Mouse (Mus musculus) forebrain, embryonic 13.5 days (tissue): ENCODE results near the gene P2rx1. TPM values are rescaled to one million over a fixed set of nuclear protein-coding genes. Genes with fewer than 3 reads are reported as not detected.

ENCODE experiments used
- ATAC-seq: fragments of 200-750 bp; cut with Nextera tagmentation; 2 replicates; pipeline ENCODE4 v1.8.0; 2017
- H3K27ac ChIP-seq: fragments of 300-500 bp; sonication (generic); 2 replicates; pipeline ENCODE4 v1.5.1; 2015; ENCODE audit warnings: inconsistent platforms, mild to moderate bottlenecking, moderate library complexity
- H3K27me3 ChIP-seq: fragments of 300-500 bp; sonication (generic); 2 replicates; pipeline ENCODE4 v1.6.1; 2015; ENCODE audit warnings: mild to moderate bottlenecking, inconsistent platforms
- H3K36me3 ChIP-seq: fragments of 300-500 bp; sonication (generic); 2 replicates; pipeline ENCODE4 v1.6.1; 2015; ENCODE audit warnings: mild to moderate bottlenecking, inconsistent platforms; ENCODE audit not compliant: poor library complexity, severe bottlenecking
- H3K4me1 ChIP-seq: fragments of 300-500 bp; sonication (generic); 2 replicates; pipeline ENCODE4 v1.6.1; 2015; ENCODE audit warnings: inconsistent platforms
- H3K4me2 ChIP-seq: fragments of 300-500 bp; sonication (generic); 2 replicates; pipeline ENCODE4 v1.6.1; 2015; ENCODE audit warnings: inconsistent platforms, mild to moderate bottlenecking, moderate library complexity
- H3K4me3 ChIP-seq: fragments of 300-500 bp; sonication (generic); 2 replicates; pipeline ENCODE4 v1.5.1; 2015; ENCODE audit warnings: mild to moderate bottlenecking, inconsistent platforms
- H3K9ac ChIP-seq: fragments of 300-500 bp; sonication (generic); 2 replicates; pipeline ENCODE4 v1.6.1; 2015; ENCODE audit warnings: mild to moderate bottlenecking, inconsistent platforms
- H3K9me3 ChIP-seq: fragments of 300-500 bp; sonication (generic); replicated peaks from 2 replicates; pipeline ENCODE4 v1.6.1; 2016; ENCODE audit warnings: inconsistent platforms
- WGBS: fragments of 180-500 bp; shearing (Covaris S2); methylation state at CpG from one replicate; pipeline ENCODE4 v1.1.7; 2015; 5-methylcytosine and 5-hydroxymethylcytosine counted together
- polyA plus RNA-seq: library from polyadenylated mRNA; unstranded; fragments of >200 nt; fragmentation: Nextera tagmentation; extraction: Ambion mirVana; gene quantifications from 2 replicates; pipeline ENCODE4 v1.2.1, GENCODE M21; 2015

The P2rx1 gene
- polyA plus RNA-seq, 1 experiment from 2014 or later = 0.46 TPM

- H3K27ac ChIP-seq = no peak overlapping the region
- no peak overlapping the region for H3K4me3 ChIP-seq
- H3K4me2 ChIP-seq = no peak overlapping the region
- WGBS = 79% methylated on average over 4 of the region's 4 CpGs
- H3K4me1 ChIP-seq = peaks cover 16% of the 10 kb centered on the region
- no peaks in the 10 kb centered on the region for H3K9me3 ChIP-seq
- no peak overlapping the region for H3K9ac ChIP-seq
- H3K27me3 ChIP-seq = peaks cover 15% of the 10 kb centered on the region
- no peak for ATAC-seq
- H3K36me3 ChIP-seq = no peaks in the 10 kb centered on the region
These were observed 16.0 kb downstream of the P2rx1 start for GRCm38 (mm10) chr11:73014831-73015344.

GRCm38 (mm10) chr11:73015391-73016102 lies 16.6 kb downstream of the P2rx1 start:
- Histone ChIP-seq H3K27ac (no peak overlapping the region), H3K4me3 (no peak overlapping the region), H3K9me3 (no peaks in the 10 kb centered on the region), H3K27me3 (peaks cover 18% of the 10 kb centered on the region), H3K4me2 (no peak overlapping the region), H3K4me1 (peaks cover 22% of the 10 kb centered on the region), H3K9ac (no peak overlapping the region), H3K36me3 (no peaks in the 10 kb centered on the region)
- ATAC-seq = no peak
- 71% methylated on average over 5 of the region's 5 CpGs for whole genome bisulfite sequencing

GRCm38 (mm10) chr11:73016103-73016420 lies 17.2 kb downstream of the P2rx1 start:
- 71% methylated on average over 6 of the region's 6 CpGs for WGBS
- peaks cover 22% of the 10 kb centered on the region for H3K4me1 ChIP-seq
- H3K36me3 ChIP-seq = no peaks in the 10 kb centered on the region
- no peaks in the 10 kb centered on the region for H3K9me3 ChIP-seq
- no peak overlapping the region for H3K4me3 ChIP-seq
- H3K4me2 ChIP-seq = no peak overlapping the region
- no peak overlapping the region for H3K27ac ChIP-seq
- ATAC-seq = no peak
- H3K9ac ChIP-seq = no peak overlapping the region
- peaks cover 23% of the 10 kb centered on the region for H3K27me3 ChIP-seq

- Histone ChIP-seq H3K4me1 (peaks cover 22% of the 10 kb centered on the region), H3K27me3 (peaks cover 31% of the 10 kb centered on the region), H3K9ac (peak within 1 kb of the TSS; percentile 69), H3K9me3 (no peaks in the 10 kb centered on the region), H3K27ac (0 out of 2 replicates have a peak within 1 kb of the TSS, but pooled peaks have one; percentile 17), H3K4me3 (peak within 1 kb of the TSS; percentile 68), H3K4me2 (peak within 1 kb of the TSS; percentile 97), H3K36me3 (no peaks in the 10 kb centered on the region)
- WGBS = 2% methylated on average over 56 of the region's 57 CpGs
- ATAC-seq = peak; percentile 97
These were observed 19.7 kb downstream of the P2rx1 start, which contains the start of gene Camkk1 for GRCm38 (mm10) chr11:73018471-73019146. Gene Camkk1, plus strand, starts transcription at chr11:73019008.

GRCm38 (mm10) chr11:73019147-73019795 lies 20.4 kb downstream of the P2rx1 start:
- Histone ChIP-seq H3K9ac (peak overlapping the region; percentile 69), H3K9me3 (no peaks in the 10 kb centered on the region), H3K4me3 (peak overlapping the region; percentile 68), H3K36me3 (no peaks in the 10 kb centered on the region), H3K27me3 (peaks cover 31% of the 10 kb centered on the region), H3K4me2 (peak overlapping the region; percentile 97), H3K27ac (0 out of 2 replicates have a peak overlapping the region, but pooled peaks have one; percentile 17), H3K4me1 (peaks cover 22% of the 10 kb centered on the region)
- peak; percentile 70 for ATAC-seq
- WGBS = under 1% methylated on average over 46 of the region's 46 CpGs

GRCm38 (mm10) chr11:73020953-73021800 lies 22.3 kb downstream of the P2rx1 start:
- Histone ChIP-seq H3K4me1 (peaks cover 15% of the 10 kb centered on the region), H3K36me3 (no peaks in the 10 kb centered on the region), H3K4me3 (no peak overlapping the region), H3K9ac (peak overlapping the region; percentile 8; the same call in 1 of the 2 replicates), H3K9me3 (no peaks in the 10 kb centered on the region), H3K4me2 (no peak overlapping the region), H3K27me3 (peaks cover 31% of the 10 kb centered on the region), H3K27ac (no peak overlapping the region)
- ATAC-seq = no peak
- 64% methylated on average over 7 of the region's 7 CpGs for whole genome bisulfite sequencing

GRCm38 (mm10) chr11:73023099-73023498 lies 24.2 kb downstream of the P2rx1 start:
- peaks cover 26% of the 10 kb centered on the region for H3K27me3 ChIP-seq
- no peaks in the 10 kb centered on the region for H3K36me3 ChIP-seq
- no peak overlapping the region for H3K4me2 ChIP-seq
- ATAC-seq = no peak
- H3K4me3 ChIP-seq = no peak overlapping the region
- H3K4me1 ChIP-seq = peaks cover 14% of the 10 kb centered on the region
- 54% methylated on average over 9 of the region's 9 CpGs for WGBS
- no peak overlapping the region for H3K9ac ChIP-seq
- no peaks in the 10 kb centered on the region for H3K9me3 ChIP-seq
- no peak overlapping the region for H3K27ac ChIP-seq

GRCm38 (mm10) chr11:73023827-73024226 lies 24.9 kb downstream of the P2rx1 start:
- Histone ChIP-seq H3K4me3 (no peak overlapping the region), H3K9ac (no peak overlapping the region), H3K4me1 (peaks cover 10% of the 10 kb centered on the region), H3K9me3 (no peaks in the 10 kb centered on the region), H3K36me3 (no peaks in the 10 kb centered on the region), H3K27ac (no peak overlapping the region; the same call in 1 of the 2 replicates), H3K27me3 (peaks cover 25% of the 10 kb centered on the region), H3K4me2 (no peak overlapping the region)
- ATAC-seq = no peak
- 30% methylated on average over 4 of the region's 4 CpGs for WGBS

- no peak for ATAC-seq
- peaks cover 10% of the 10 kb centered on the region for H3K4me1 ChIP-seq
- H3K9ac ChIP-seq = no peak overlapping the region
- no peak overlapping the region; the same call in 1 of the 2 replicates for H3K27ac ChIP-seq
- peaks cover 25% of the 10 kb centered on the region for H3K27me3 ChIP-seq
- WGBS = 73% methylated on average over 7 of the region's 7 CpGs
- no peak overlapping the region for H3K4me3 ChIP-seq
- H3K9me3 ChIP-seq = no peaks in the 10 kb centered on the region
- no peaks in the 10 kb centered on the region for H3K36me3 ChIP-seq
- no peak overlapping the region for H3K4me2 ChIP-seq
These were observed 25.5 kb downstream of the P2rx1 start for GRCm38 (mm10) chr11:73024236-73024904.

GRCm38 (mm10) chr11:73026961-73027360 lies 28.1 kb downstream of the P2rx1 start:
- H3K9me3 ChIP-seq = no peaks in the 10 kb centered on the region
- no peaks in the 10 kb centered on the region for H3K36me3 ChIP-seq
- no peak for ATAC-seq
- no peak overlapping the region for H3K4me2 ChIP-seq
- no peak overlapping the region for H3K4me3 ChIP-seq
- 65% methylated on average over 8 of the region's 8 CpGs for WGBS
- H3K27ac ChIP-seq = no peak overlapping the region
- peaks cover 8% of the 10 kb centered on the region for H3K4me1 ChIP-seq
- H3K27me3 ChIP-seq = no peaks in the 10 kb centered on the region
- H3K9ac ChIP-seq = no peak overlapping the region
